Mouse (Mus musculus): ENCODE results near the gene Spag6l. TPM values are rescaled to one million over a fixed set of nuclear protein-coding genes. Genes with fewer than 3 reads are reported as not detected.

Gene Spag6l
- total and polyA plus RNA-seq, 3 experiments, result 0.31 to 0.35 TPM; not detected in 1

Other genes with a start within 250 kb of the Spag6l start
- 10 to 100 TPM; 13.5 to 16.5 TPM for gene Fgd4, start 228.9 kb downstream of the Spag6l start, total RNA-seq (2021)
- gene Fgd4, start 228.9 kb downstream of the Spag6l start, polyA plus RNA-seq (2012; rRNA removed), result 0.71 and 1.2 TPM in 2 replicates
- gene Olfr19, start 153.1 kb downstream of the Spag6l start, total RNA-seq (2021), result not detected
- gene Olfr19, start 153.1 kb downstream of the Spag6l start, polyA plus RNA-seq (2012; rRNA removed), result not detected in 2 replicates
- gene Igll1, start 34.5 kb upstream of the Spag6l start, total RNA-seq (2021), result not detected
- gene Igll1, start 34.5 kb upstream of the Spag6l start, polyA plus RNA-seq (2012; rRNA removed), result not detected in 2 replicates
- 10 to 100 TPM; 47.4 to 51.5 TPM for gene Top3b, start 41.3 kb upstream of the Spag6l start, total RNA-seq (2021)
- gene Top3b, start 41.3 kb upstream of the Spag6l start, polyA plus RNA-seq (2012; rRNA removed), result 43.8 and 53.1 TPM in 2 replicates
- under 1 TPM; 0.97 to 0.98 TPM for gene Vpreb1, start 41.4 kb upstream of the Spag6l start, total RNA-seq (2021)
- gene Vpreb1, start 41.4 kb upstream of the Spag6l start, polyA plus RNA-seq (2012; rRNA removed), result 4.7 and 4.8 TPM in 2 replicates
- 10 to 100 TPM; 39.2 to 48.9 TPM for gene Ppm1f, start 67.0 kb upstream of the Spag6l start, total RNA-seq (2021)
- gene Ppm1f, start 67.0 kb upstream of the Spag6l start, polyA plus RNA-seq (2012; rRNA removed), result 15.4 and 18.9 TPM in 2 replicates
- gene Mapk1, start 153.9 kb upstream of the Spag6l start, total RNA-seq (2021), result 100 to 1,000 TPM; 178 to 206 TPM
- gene Mapk1, start 153.9 kb upstream of the Spag6l start, polyA plus RNA-seq (2012; rRNA removed), result 45.2 and 62.7 TPM in 2 replicates
- gene Ypel1, start 240.2 kb upstream of the Spag6l start, total RNA-seq (2021), result 1 to 10 TPM; 6.6 TPM
- gene Ypel1, start 240.2 kb upstream of the Spag6l start, polyA plus RNA-seq (2012; rRNA removed), result 8.3 and 10.0 TPM in 2 replicates